Mouse (Mus musculus): Measurements from ENCODE around the gene Eps8l3.
A peak's percentile ranks its signal among the peaks of the same experiment; 100 is the strongest.
"Not testable (repeated sequence)": the region's sequence is repeated elsewhere in the genome, so short reads cannot be mapped to it uniquely, and the experiment has no call there.

Gene Eps8l3

GRCm38 (mm10) chr3:107853232-107854181 is 23.5 kb upstream of the Eps8l3 start:
- no peak for DNase-seq

- no peak for DNase-seq
These were observed 21.7 kb upstream of the Eps8l3 start for GRCm38 (mm10) chr3:107855368-107855767.

GRCm38 (mm10) chr3:107857646-107858045 is 19.4 kb upstream of the Eps8l3 start:
- DNase-seq, result no peak

- DNase-seq, result not testable (repeated sequence)
These were observed 15.5 kb upstream of the Eps8l3 start for GRCm38 (mm10) chr3:107861483-107861882.

DNA sequence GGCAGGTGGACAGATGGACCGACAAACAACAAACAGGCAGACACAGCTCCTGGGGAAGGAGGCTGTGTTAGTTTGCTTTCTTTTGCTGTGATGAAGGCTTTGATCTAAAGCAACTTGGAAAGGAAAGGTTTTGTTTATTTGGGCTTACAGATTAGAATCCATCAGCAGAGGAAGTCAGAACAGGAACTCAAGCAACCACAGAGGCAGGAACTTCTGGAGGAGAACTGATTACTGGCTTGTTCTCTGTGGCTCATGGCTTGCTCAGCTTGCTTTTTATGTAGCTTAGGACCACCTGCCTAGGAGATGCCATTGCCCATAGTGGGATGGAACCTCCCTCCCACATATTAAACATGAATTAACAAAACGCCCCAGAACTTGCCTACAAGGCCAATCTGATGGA is 14.6 kb upstream of the Eps8l3 start:
- DNase-seq, result peak; percentile 42

GRCm38 (mm10) chr3:107863471-107863870 is 13.6 kb upstream of the Eps8l3 start:
- DNase-seq, result no peak

DNA sequence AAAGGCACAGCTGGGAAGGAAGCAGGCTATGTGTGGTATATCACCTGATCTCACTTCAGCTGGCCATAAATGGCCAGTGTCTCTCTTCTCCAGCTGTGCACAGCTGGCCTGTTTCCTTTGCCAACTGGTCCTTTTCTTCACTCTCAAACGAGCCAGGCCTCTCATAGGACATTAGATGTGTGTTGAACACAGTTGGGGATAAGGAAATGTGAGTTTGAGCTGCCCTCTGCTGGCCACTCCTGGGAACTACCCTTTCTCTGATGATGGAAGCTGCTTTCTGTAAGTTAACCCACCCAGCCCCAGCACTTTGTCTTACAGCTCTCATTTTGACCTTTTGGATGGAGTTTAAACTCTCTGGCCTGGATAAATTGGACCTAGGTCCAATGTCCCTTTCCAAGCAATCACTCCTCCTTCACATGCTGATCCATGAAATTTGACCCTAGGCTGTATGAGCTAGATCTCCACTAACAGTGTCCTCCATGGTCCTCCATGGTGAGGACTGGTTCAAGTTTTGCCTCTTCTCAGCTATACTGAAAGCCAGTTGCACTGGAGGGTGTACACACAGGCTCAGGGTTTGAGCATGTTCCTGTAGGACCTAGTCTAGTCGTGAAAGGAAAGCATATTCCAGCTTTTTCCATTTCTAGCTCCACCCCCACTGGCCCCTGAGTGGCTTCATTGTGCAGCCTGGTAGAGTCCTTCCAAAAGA is 13.0 kb upstream of the Eps8l3 start:
- DNase-seq, result peak; percentile 96

DNA sequence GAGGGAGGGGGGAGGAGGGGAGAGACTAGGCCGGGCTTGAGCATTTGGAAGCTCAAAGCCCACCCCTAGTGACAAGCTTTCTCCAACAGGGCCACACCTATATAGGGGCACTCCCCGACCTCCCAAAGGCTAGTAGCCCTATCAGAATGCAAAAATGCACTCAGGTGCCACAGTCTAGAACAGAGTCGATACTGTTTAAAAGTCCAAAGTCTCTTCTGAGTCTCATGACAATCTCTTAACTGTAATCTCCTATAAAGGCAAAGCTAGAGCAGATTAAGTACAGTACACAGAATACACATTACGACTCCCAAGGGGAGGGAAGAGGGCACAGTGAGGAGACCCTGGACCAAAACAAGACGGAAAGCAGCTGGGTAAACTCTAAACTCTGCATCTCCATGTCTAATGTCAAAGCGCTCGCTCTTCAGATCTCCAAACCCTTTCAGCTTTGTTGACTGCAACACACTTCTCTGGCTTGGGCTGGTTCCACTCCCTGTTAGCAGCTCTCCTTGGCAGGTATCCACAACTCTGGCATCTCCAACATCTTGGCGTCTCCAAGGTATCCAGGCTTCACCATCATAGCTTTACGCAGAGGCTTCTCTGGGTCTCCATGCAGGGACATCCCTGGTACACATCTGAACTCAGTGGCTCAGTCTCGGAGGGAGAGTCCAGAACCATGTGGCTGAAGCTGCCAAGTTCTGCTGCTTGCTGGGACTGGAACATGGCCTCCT is 11.5 kb upstream of the Eps8l3 start:
- no peak for DNase-seq

- DNase-seq, result peak; percentile 94
These were observed 9.9 kb upstream of the Eps8l3 start for GRCm38 (mm10) chr3:107867086-107867485.

- DNase-seq, result no peak
These were observed 8.6 kb upstream of the Eps8l3 start for GRCm38 (mm10) chr3:107868452-107868851.

DNA sequence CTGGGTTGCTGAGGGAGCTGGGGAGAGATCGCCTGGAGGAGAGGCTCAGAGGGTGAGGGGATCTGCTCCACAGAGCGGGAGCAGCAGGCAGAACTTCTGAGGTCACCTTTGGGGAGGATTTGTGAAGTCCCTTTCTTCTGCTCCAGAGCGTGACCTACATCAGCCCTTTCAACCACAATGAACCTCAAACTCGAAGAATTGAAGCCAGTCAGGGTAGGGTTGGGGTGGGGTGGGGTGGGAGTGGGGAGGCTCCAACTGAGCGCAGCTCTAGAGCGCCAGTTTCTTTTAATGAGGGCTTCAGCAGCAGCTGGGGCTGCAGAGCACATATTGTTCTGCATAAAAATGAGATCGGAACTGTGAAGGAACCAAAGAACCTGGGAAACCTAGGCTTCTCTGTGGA is 7.9 kb upstream of the Eps8l3 start:
- no peak for DNase-seq

GRCm38 (mm10) chr3:107869925-107870324 is 7.1 kb upstream of the Eps8l3 start:
- no peak for DNase-seq

GRCm38 (mm10) chr3:107873335-107874251 is 3.4 kb upstream of the Eps8l3 start:
- no peak for DNase-seq

DNA sequence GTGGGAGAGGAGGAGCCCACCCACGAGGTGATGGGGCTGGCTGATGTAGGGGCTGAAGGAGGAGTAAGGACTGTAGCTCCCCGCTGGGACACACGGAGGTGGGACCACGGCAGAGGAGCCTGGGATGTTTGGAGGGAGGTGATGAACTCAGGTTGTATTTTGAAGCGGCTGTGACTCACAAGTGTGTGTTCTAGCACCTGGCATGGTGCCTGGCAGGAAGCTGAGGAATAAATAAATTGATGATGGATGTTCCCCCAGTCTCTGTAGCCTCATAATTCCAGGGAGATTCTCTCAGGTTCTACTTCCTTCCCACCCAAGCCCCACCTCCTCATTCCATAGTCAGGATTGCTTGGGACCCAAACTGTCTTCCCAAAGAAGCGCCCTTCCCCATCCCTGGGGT is 1.8 kb upstream of the Eps8l3 start:
- DNase-seq, result no peak

GRCm38 (mm10) chr3:107877747-107878736 is 1.0 kb downstream of the Eps8l3 start:
- DNase-seq, result no peak

DNA sequence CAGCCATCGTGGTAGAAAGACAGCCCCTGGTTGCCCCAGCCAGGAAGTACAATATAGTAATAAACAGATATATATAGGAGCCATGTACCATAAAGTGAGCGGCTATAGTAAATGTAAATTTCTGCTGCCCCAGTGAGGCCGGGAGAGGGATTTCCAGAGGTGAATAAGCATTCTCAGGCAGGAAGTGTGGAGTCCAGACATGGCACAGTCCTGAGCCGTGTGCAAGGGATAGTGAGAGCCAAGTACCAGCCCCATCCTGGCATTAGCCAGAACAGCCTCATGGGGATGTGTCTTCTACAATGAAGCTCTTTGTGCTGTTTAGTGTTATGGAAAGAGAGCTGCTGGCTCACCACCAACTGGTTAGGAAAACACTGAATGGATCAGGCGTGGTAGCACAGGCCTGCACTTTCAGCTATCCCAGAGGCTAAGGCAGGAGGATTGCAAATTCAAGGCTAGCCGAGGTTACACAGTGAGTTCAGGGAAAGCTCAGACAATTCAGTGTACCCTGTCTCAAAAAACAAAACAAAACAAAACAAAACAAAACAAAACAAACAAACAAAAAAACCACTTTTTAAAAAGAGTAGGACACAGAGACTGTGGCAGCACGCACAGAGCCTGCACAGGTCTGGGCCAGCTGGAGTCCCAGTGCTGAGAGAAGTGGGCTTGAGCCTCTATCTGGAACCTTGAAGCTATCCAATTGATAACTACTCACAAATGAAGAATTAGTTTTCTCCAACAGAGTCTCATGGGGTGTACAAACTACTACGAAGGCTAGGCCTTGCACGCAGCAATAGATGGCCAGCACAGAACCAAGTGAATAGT is 10.9 kb downstream of the Eps8l3 start:
- no peak for DNase-seq

- DNase-seq, result not testable (repeated sequence)
These were observed 12.2 kb downstream of the Eps8l3 start for GRCm38 (mm10) chr3:107889236-107889635.

DNA sequence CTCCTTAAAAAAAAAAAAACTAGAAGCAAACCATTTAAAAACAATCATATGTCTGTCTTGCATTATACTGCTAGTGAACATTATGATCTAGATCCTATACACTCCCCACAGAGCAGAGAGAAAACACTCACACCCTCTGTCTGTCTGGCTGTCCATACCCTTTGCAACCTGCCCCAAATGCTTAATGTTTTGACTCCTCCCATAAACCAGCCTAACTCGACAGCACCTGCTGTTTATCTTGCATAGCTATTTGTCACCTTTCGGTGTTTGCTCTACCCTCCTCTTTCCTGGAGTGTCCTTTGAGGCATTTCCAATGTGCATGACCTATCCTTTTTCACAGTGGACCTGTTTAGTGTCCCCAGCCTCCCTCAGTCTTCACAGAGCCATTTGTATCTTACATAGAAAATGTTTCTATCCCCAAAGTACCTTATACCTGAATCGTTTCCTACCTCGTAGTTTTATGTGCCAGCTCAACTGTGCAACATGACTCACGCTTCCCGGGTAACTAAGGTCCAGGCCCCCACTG is 18.2 kb downstream of the Eps8l3 start:
- DNase-seq, result no peak

DNA sequence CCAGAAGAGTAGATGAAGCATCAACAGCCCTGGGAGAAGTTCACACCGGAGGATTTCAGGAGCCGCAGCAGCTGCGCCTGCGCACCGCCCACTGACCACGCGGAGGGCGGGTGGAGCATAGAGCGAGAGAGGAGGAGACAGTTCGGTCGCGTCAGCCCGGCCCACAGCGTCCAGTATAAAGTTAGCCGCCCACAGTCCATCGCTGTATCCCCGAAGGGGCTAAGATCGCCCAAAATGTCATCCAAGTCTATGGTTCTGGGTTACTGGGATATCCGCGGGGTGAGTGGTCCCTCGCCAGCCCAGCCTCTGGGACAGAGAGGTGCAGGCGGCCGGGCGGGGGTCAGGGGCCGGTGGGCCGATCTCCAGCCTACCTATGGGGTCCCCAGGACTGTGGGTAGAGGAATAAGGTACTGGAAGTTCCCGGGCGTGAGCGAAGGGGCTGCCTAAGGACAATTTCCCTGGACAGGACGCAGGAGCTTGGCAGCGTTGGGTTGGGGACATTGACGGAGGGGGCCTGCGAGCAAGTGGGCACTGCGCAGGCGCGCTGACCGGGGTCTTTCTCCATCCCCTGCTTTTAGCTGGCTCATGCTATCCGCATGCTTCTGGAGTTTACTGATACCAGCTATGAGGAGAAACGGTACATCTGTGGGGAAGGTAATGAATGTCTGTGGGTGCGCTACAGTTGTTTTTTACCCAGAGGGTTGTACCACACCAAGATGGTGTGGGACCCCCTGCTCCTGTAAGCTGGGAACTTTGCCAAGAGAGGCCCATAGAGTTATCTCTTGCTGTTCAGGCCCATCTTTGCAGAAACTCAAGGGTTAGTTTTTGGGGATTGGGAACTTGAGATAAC is 18.9 kb downstream of the Eps8l3 start, which contains the start of gene Gstm5:
Gene Gstm5 (plus strand): TSS at position 102 of the 850 bp plus-strand sequence.
- peak; percentile 82 for DNase-seq
